In the genomic region with DNA sequence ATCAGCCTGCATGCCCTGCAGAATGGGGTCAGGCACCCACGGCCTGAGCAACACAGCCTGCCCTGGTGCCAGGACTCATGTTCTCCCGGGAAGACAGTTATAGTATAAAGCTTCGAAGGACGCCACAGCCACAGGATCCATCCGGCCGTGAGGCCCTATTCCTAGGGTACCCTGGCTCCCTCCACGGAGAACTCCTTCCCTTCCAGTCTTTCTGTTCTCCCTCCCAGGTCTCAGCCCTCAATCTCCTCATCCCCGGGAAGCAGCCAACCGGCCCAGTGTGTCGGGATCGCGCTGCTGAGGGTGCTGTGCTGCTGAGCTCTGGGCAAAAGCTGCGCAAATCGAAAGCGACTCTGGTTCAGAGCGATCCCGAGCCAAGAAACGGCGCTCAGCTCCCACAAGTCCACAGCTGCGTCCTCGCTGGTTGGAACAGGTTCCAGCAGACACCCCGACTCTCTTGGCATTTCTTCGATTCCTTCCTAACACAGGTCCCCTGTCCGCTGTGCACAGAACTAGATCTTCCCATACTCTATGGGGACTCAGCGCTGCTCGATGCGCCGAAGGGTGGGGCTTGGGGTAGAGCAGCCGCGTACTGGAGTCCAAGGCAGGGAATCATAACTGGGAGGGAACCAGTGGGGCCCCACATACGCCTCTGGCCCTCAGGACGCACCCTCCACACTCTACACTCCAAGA, we compare ENCODE assay signal across 8 mouse cellular contexts. TPM values are rescaled to one million over a fixed set of nuclear protein-coding genes. Genes with fewer than 3 reads are reported as not detected.
A peak's percentile ranks its signal among the peaks of the same experiment; 100 is the strongest.
DNase-seq lines count a peak whose midpoint lies in the region; ATAC-seq and TF ChIP-seq lines count a peak whose summit lies in the region.

No protein-coding gene starts in this region.

- peak overlapping the region; percentile 86 for H3K4me3 ChIP-seq in cerebellum, adult 2 months (replicated peaks; ENCODE audit: insufficient read depth, low read depth, low read length)
- peak overlapping the region; percentile 30 for H3K4me3 ChIP-seq in embryonic facial prominence, embryonic 11.5 days (ENCODE audit: low read depth, low read length)
- peak overlapping the region; percentile 40 for H3K4me3 ChIP-seq in hindbrain, embryonic 15.5 days

- H3K9me3 ChIP-seq in embryonic facial prominence, embryonic 11.5 days (replicated peaks; ENCODE audit: control insufficient read depth, low read length), result no peaks in the 10 kb centered on the region
- no peaks in the 10 kb centered on the region for H3K9me3 ChIP-seq in hindbrain, embryonic 15.5 days

- peaks cover 2% of the 10 kb centered on the region; the same call in 1 of the 2 replicates for H3K27me3 ChIP-seq in cerebellum, adult 2 months (ENCODE audit: control insufficient read depth, insufficient read depth, low read length)
- H3K27me3 ChIP-seq in embryonic facial prominence, embryonic 11.5 days (ENCODE audit: control insufficient read depth, insufficient read depth, low read length), result peaks cover 47% of the 10 kb centered on the region
- H3K27me3 ChIP-seq in hindbrain, embryonic 15.5 days, result peaks cover 63% of the 10 kb centered on the region

- H3K4me1 ChIP-seq in cerebellum, adult 2 months (ENCODE audit: control insufficient read depth, insufficient read depth, low read length), result no peaks in the 10 kb centered on the region
- H3K4me1 ChIP-seq in embryonic facial prominence, embryonic 11.5 days (ENCODE audit: control insufficient read depth, insufficient read depth, low read length), result peaks cover 6% of the 10 kb centered on the region; the same call in 1 of the 2 replicates
- H3K4me1 ChIP-seq in hindbrain, embryonic 15.5 days (replicated peaks), result peaks cover 28% of the 10 kb centered on the region

- no peaks in the 10 kb centered on the region for H3K36me3 ChIP-seq in embryonic facial prominence, embryonic 11.5 days (replicated peaks; ENCODE audit: control insufficient read depth, insufficient read depth, low read depth, low read length)
- H3K36me3 ChIP-seq in hindbrain, embryonic 15.5 days, result no peaks in the 10 kb centered on the region

- TF ChIP-seq POLR2A in cerebellum, adult 2 months (IDR thresholded peaks at IDR 0.05; ENCODE audit: borderline replicate concordance, insufficient read depth, low read length), result no peak

- peak in 1 of 2 experiments; percentile 42 for DNase-seq in cerebellum, adult 2 months
- DNase-seq in cerebellum, adult 11 months, result no peak
- peak; percentile 65 for DNase-seq in 3T3-L1 (ENCODE audit: low read depth, low spot score)
- DNase-seq in embryonic facial prominence, embryonic 11.5 days (ENCODE audit: low spot score), result peak; percentile 47
- DNase-seq in mesoderm, embryonic 11.5 days (ENCODE audit: low read depth, low spot score), result peak; percentile 46
- no peak for DNase-seq in gastrocnemius, adult 18-20 months (ENCODE audit: low spot score)
- no peak for DNase-seq in gastrocnemius, postnatal 36 days

- no peak for TF ChIP-seq CTCF in cerebellum, adult 2 months (IDR thresholded peaks at IDR 0.05; ENCODE audit: borderline replicate concordance, insufficient read depth, low read depth, low read length)

- H3K4me2 ChIP-seq in embryonic facial prominence, embryonic 11.5 days (ENCODE audit: low read depth, low read length), result peak overlapping the region; percentile 50
- peak overlapping the region; percentile 74 for H3K4me2 ChIP-seq in hindbrain, embryonic 15.5 days

- ATAC-seq in embryonic facial prominence, embryonic 11.5 days (replicated peaks; ENCODE audit: insufficient number of reproducible peaks, low FRiP score, low TSS enrichment, low read depth), result peak; percentile 42; the same call in 1 of the 2 replicates
- peak; percentile 63 for ATAC-seq in hindbrain, embryonic 15.5 days (ENCODE audit: low FRiP score, low read depth)

- H3K27ac ChIP-seq in cerebellum, adult 2 months (ENCODE audit: insufficient read depth, low read length), result no peak overlapping the region
- no peak overlapping the region for H3K27ac ChIP-seq in embryonic facial prominence, embryonic 11.5 days (replicated peaks; ENCODE audit: low read depth, low read length)
- H3K27ac ChIP-seq in hindbrain, embryonic 15.5 days (replicated peaks), result no peak overlapping the region; the same call in 1 of the 2 replicates

- peak overlapping the region; percentile 33 for H3K9ac ChIP-seq in embryonic facial prominence, embryonic 11.5 days (replicated peaks; ENCODE audit: low read length)
- peak overlapping the region; percentile 28; the same call in 1 of the 2 replicates for H3K9ac ChIP-seq in hindbrain, embryonic 15.5 days

- intact Hi-C loops in gastrocnemius, postnatal 36 days (cut with DNase I), result no loop called here

- 1% methylated on average over 32 of the region's 32 CpGs for WGBS in cerebellum, adult 2 months
- whole genome bisulfite sequencing in embryonic facial prominence, embryonic 11.5 days, result 2% methylated on average over 32 of the region's 32 CpGs
- 2% methylated on average over 32 of the region's 32 CpGs for WGBS in hindbrain, embryonic 15.5 days

RNA-seq across cellular contexts. Expression of a gene that starts 11.0 kb away (rescaled TPM):
- 14.9 and 17.5 TPM in 2 replicates for polyA plus RNA-seq in cerebellum, adult 2 months (2012; rRNA removed)
- 8.8 and 9.6 TPM in 2 replicates for polyA plus RNA-seq in embryonic facial prominence, embryonic 11.5 days (2014; fragmentation: Nextera tagmentation; extraction: Ambion mirVana)
- polyA plus RNA-seq in hindbrain, embryonic 15.5 days (2015; fragmentation: Nextera tagmentation; extraction: Ambion mirVana), result 34.6 and 37.3 TPM in 2 replicates
- not detected for total RNA-seq in gastrocnemius, adult 18-20 months (2021)
- not detected for total RNA-seq in gastrocnemius, postnatal 36 days (2021)

Comparison
In these comparisons a context has a peak if more than half of its experiments do, and no peak if none do; other contexts are left out.
1. DNase-seq: peak in 3T3-L1 (single experiment), embryonic facial prominence, embryonic 11.5 days (single experiment) and mesoderm, embryonic 11.5 days (single experiment); none in cerebellum, adult 11 months (single experiment), gastrocnemius, adult 18-20 months (single experiment) and gastrocnemius, postnatal 36 days (0 of 2).
2. H3K4me3 ChIP-seq: peak in every context shown above with its lines; median percentile 86 in cerebellum, adult 2 months; 40 in hindbrain, embryonic 15.5 days; 30 in embryonic facial prominence, embryonic 11.5 days.